Mouse (Mus musculus) forebrain, embryonic 14.5 days (tissue): ENCODE data around the gene Rad23b. TPM values are rescaled to one million over a fixed set of nuclear protein-coding genes. Genes with fewer than 3 reads are reported as not detected.

ENCODE experiments used
- ATAC-seq: fragments of 200-750 bp; cut with Nextera tagmentation; 2 replicates; pipeline ENCODE4 v1.8.0; 2017; ENCODE audit warnings: mild to moderate bottlenecking, moderate library complexity
- DNase-seq: peaks from one replicate; pipeline ENCODE4 v3.0.0-alpha.2; 2015; ENCODE audit warnings: low spot score
- H3K27ac ChIP-seq: fragments of 300-500 bp; sonication (generic); 2 replicates; pipeline ENCODE4 v1.5.1; 2014; ENCODE audit warnings: low read depth, mild to moderate bottlenecking, control low read depth, low read length, moderate library complexity
- H3K27me3 ChIP-seq: fragments of 300-500 bp; sonication (generic); replicated peaks from 2 replicates; pipeline ENCODE4 v1.6.1; 2014; ENCODE audit warnings: low read length, control low read depth, mixed read lengths; ENCODE audit not compliant: control insufficient read depth, insufficient read depth
- H3K36me3 ChIP-seq: fragments of 300-500 bp; sonication (generic); 2 replicates; pipeline ENCODE4 v1.6.1; 2014; ENCODE audit warnings: low read length, control low read depth; ENCODE audit not compliant: control insufficient read depth, insufficient read depth
- H3K4me1 ChIP-seq: fragments of 300-500 bp; sonication (generic); 2 replicates; pipeline ENCODE4 v1.6.1; 2014; ENCODE audit warnings: antibody characterized with exemption, low read length, control low read depth; ENCODE audit not compliant: control insufficient read depth, insufficient read depth
- H3K4me2 ChIP-seq: fragments of 300-500 bp; sonication (generic); 2 replicates; pipeline ENCODE4 v1.6.1; 2014; ENCODE audit warnings: mild to moderate bottlenecking, control low read depth, low read length
- H3K4me3 ChIP-seq: fragments of 300-500 bp; sonication (generic); 2 replicates; pipeline ENCODE4 v1.5.1; 2014; ENCODE audit warnings: low read depth, low read length, control low read depth
- H3K9ac ChIP-seq: fragments of 300-500 bp; sonication (generic); 2 replicates; pipeline ENCODE4 v1.6.1; 2014; ENCODE audit warnings: mild to moderate bottlenecking, low read length, control low read depth, moderate library complexity
- H3K9me3 ChIP-seq: fragments of 300-500 bp; sonication (generic); replicated peaks from 2 replicates; pipeline ENCODE4 v1.6.1; 2016; ENCODE audit warnings: low read length, control low read depth, mixed read lengths; ENCODE audit not compliant: control insufficient read depth
- WGBS: fragments of 180-500 bp; shearing (Covaris S2); extraction: QIAGEN DNeasy Blood & Tissue Kit; methylation state at CpG from one replicate; pipeline ENCODE4 v1.1.7; 2014; 5-methylcytosine and 5-hydroxymethylcytosine counted together
- polyA plus RNA-seq: library from polyadenylated mRNA; unstranded; fragments of >200 nt; fragmentation: Nextera tagmentation; extraction: Ambion mirVana; gene quantifications from 2 replicates; pipeline ENCODE4 v1.2.1, GENCODE M21; 2014

Rad23b gene
- polyA plus RNA-seq, 1 experiment from 2014 or later: 120 TPM

- ATAC-seq (no peak), DNase-seq (no peak)
- WGBS: 91% methylated on average over 3 of the region's 3 CpGs
- no peak overlapping the region for H3K27ac ChIP-seq
- H3K9me3 ChIP-seq: no peaks in the 10 kb centered on the region
- no peak overlapping the region for H3K9ac ChIP-seq
- no peaks in the 10 kb centered on the region for H3K27me3 ChIP-seq
- no peaks in the 10 kb centered on the region for H3K4me1 ChIP-seq
- H3K4me2 ChIP-seq: no peak overlapping the region
- H3K4me3 ChIP-seq: no peak overlapping the region
- peaks cover 36% of the 10 kb centered on the region for H3K36me3 ChIP-seq
Measured at GRCm38 (mm10) chr4:55370127-55370526, 20.3 kb downstream of the Rad23b start.

- no peak overlapping the region for H3K4me3 ChIP-seq
- no peaks in the 10 kb centered on the region for H3K4me1 ChIP-seq
- no peak for DNase-seq
- no peaks in the 10 kb centered on the region for H3K27me3 ChIP-seq
- no peak overlapping the region for H3K4me2 ChIP-seq
- peaks cover 36% of the 10 kb centered on the region for H3K36me3 ChIP-seq
- no peak overlapping the region for H3K9ac ChIP-seq
- 80% methylated on average over 7 of the region's 7 CpGs for WGBS
- ATAC-seq: no peak
- no peaks in the 10 kb centered on the region for H3K9me3 ChIP-seq
- H3K27ac ChIP-seq: no peak overlapping the region
Measured at GRCm38 (mm10) chr4:55371355-55371754, 21.5 kb downstream of the Rad23b start.

- no peak overlapping the region for H3K9ac ChIP-seq
- no peak overlapping the region for H3K4me2 ChIP-seq
- peaks cover 69% of the 10 kb centered on the region for H3K36me3 ChIP-seq
- WGBS: 99% methylated on average over 2 of the region's 2 CpGs
- ATAC-seq (no peak), DNase-seq (no peak)
- no peak overlapping the region for H3K27ac ChIP-seq
- H3K4me3 ChIP-seq: no peak overlapping the region
- H3K27me3 ChIP-seq: no peaks in the 10 kb centered on the region
- H3K9me3 ChIP-seq: no peaks in the 10 kb centered on the region
- no peaks in the 10 kb centered on the region for H3K4me1 ChIP-seq
Measured at GRCm38 (mm10) chr4:55382350-55382749, 32.5 kb downstream of the Rad23b start.

GRCm38 (mm10) chr4:55386768-55387167 is 36.9 kb downstream of the Rad23b start:
- 85% methylated on average over 2 of the region's 2 CpGs for WGBS
- ATAC-seq (no peak), DNase-seq (no peak)
- no peak overlapping the region for H3K27ac ChIP-seq
- no peak overlapping the region for H3K4me2 ChIP-seq
- H3K9me3 ChIP-seq: no peaks in the 10 kb centered on the region
- H3K4me1 ChIP-seq: no peaks in the 10 kb centered on the region
- H3K27me3 ChIP-seq: no peaks in the 10 kb centered on the region
- peaks cover 61% of the 10 kb centered on the region for H3K36me3 ChIP-seq
- H3K9ac ChIP-seq: no peak overlapping the region
- H3K4me3 ChIP-seq: no peak overlapping the region

- H3K9me3 ChIP-seq: no peaks in the 10 kb centered on the region
- no peaks in the 10 kb centered on the region for H3K4me1 ChIP-seq
- DNase-seq (no peak), ATAC-seq (no peak)
- peaks cover 32% of the 10 kb centered on the region for H3K36me3 ChIP-seq
- WGBS: 90% methylated on average over 1 of the region's 1 CpGs
- no peak overlapping the region for H3K4me3 ChIP-seq
- H3K9ac ChIP-seq: no peak overlapping the region
- H3K27ac ChIP-seq: no peak overlapping the region
- no peak overlapping the region for H3K4me2 ChIP-seq
- H3K27me3 ChIP-seq: no peaks in the 10 kb centered on the region
Measured at GRCm38 (mm10) chr4:55391480-55391879, 41.6 kb downstream of the Rad23b start.

- no peaks in the 10 kb centered on the region for H3K4me1 ChIP-seq
- WGBS: 89% methylated on average over 7 of the region's 7 CpGs
- H3K4me2 ChIP-seq: no peak overlapping the region
- no peak overlapping the region for H3K4me3 ChIP-seq
- H3K27me3 ChIP-seq: no peaks in the 10 kb centered on the region
- no peak overlapping the region for H3K9ac ChIP-seq
- no peak for DNase-seq
- ATAC-seq: no peak
- no peaks in the 10 kb centered on the region for H3K9me3 ChIP-seq
- no peak overlapping the region for H3K27ac ChIP-seq
- H3K36me3 ChIP-seq: peaks cover 25% of the 10 kb centered on the region
Measured at GRCm38 (mm10) chr4:55392445-55392844, 42.6 kb downstream of the Rad23b start.

- peak; percentile 24 for DNase-seq
- 43% methylated on average over 17 of the region's 17 CpGs for WGBS
- Histone ChIP-seq H3K36me3 (no peaks in the 10 kb centered on the region), H3K4me3 (no peak overlapping the region), H3K27me3 (no peaks in the 10 kb centered on the region), H3K4me2 (0 out of 2 replicates have a peak overlapping the region, but pooled peaks have one; percentile 4), H3K4me1 (no peaks in the 10 kb centered on the region), H3K9ac (no peak overlapping the region), H3K27ac (no peak overlapping the region), H3K9me3 (no peaks in the 10 kb centered on the region)
- peak; percentile 46; the same call in 1 of the 2 replicates for ATAC-seq
Measured at GRCm38 (mm10) chr4:55397911-55398762, 48.3 kb downstream of the Rad23b start.

- H3K27me3 ChIP-seq: no peaks in the 10 kb centered on the region
- no peak for DNase-seq
- H3K27ac ChIP-seq: no peak overlapping the region
- H3K4me2 ChIP-seq: no peak overlapping the region
- H3K36me3 ChIP-seq: no peaks in the 10 kb centered on the region
- H3K4me3 ChIP-seq: no peak overlapping the region
- no peak for ATAC-seq
- H3K9me3 ChIP-seq: no peaks in the 10 kb centered on the region
- no peak overlapping the region for H3K9ac ChIP-seq
- WGBS: 86% methylated on average over 11 of the region's 11 CpGs
- H3K4me1 ChIP-seq: no peaks in the 10 kb centered on the region
Measured at GRCm38 (mm10) chr4:55398901-55399300, 49.1 kb downstream of the Rad23b start.

GRCm38 (mm10) chr4:55405329-55405728 is 55.5 kb downstream of the Rad23b start:
- WGBS: 28% methylated on average over 3 of the region's 3 CpGs
- H3K27ac ChIP-seq: no peak overlapping the region
- no peak for DNase-seq

More at GRCm38 (mm10) chr4:55405329-55405728, 55.5 kb downstream of the Rad23b start:
- no peak overlapping the region for H3K9ac ChIP-seq
- H3K36me3 ChIP-seq: no peaks in the 10 kb centered on the region
- H3K27me3 ChIP-seq: no peaks in the 10 kb centered on the region
- no peak overlapping the region for H3K4me2 ChIP-seq
- H3K4me3 ChIP-seq: no peak overlapping the region
- H3K4me1 ChIP-seq: no peaks in the 10 kb centered on the region
- ATAC-seq: no peak
- no peaks in the 10 kb centered on the region for H3K9me3 ChIP-seq
